Mouse (Mus musculus) layer of hippocampus, adult 8-10 months (tissue): ENCODE results near the gene Sucla2. TPM values are rescaled to one million over a fixed set of nuclear protein-coding genes. Genes with fewer than 3 reads are reported as not detected.
"Not testable (repeated sequence)": the region's sequence is repeated elsewhere in the genome, so short reads cannot be mapped to it uniquely, and the experiment has no call there.

Experiments used
- DNase-seq, 2 experiments: peaks; one replicate each; pipeline ENCODE4 v3.0.0; 2022; ENCODE audit warnings: low spot score in 2 of 2
- total RNA-seq, 4 experiments: library from RNA; stranded (reverse); gene quantifications; 2 replicates each; pipeline ENCODE4 v1.2.4; 2022

Sucla2 gene
- total RNA-seq, 4 experiments from 2014 or later = 143 to 164 (median 157) TPM

GRCm38 (mm10) chr14:73509765-73510423, 15.2 kb upstream of the Sucla2 start, which contains the start of gene Med4:
TSS of gene Med4 (plus strand) at chr14:73510025.
- DNase-seq = peak; percentile 90 to 98

GRCm38 (mm10) chr14:73524136-73524535, 983 bp upstream of the Sucla2 start:
- no peak for DNase-seq

- not testable (repeated sequence) for DNase-seq
Measured at GRCm38 (mm10) chr14:73528661-73529060, 3.5 kb downstream of the Sucla2 start.

GRCm38 (mm10) chr14:73533755-73534465, 8.8 kb downstream of the Sucla2 start:
- DNase-seq = no peak

- no peak for DNase-seq
Measured at GRCm38 (mm10) chr14:73535641-73536040, 10.5 kb downstream of the Sucla2 start.

GRCm38 (mm10) chr14:73543781-73544180, 18.7 kb downstream of the Sucla2 start:
- DNase-seq = no peak

GRCm38 (mm10) chr14:73547034-73547433, 21.9 kb downstream of the Sucla2 start:
- no peak for DNase-seq

- DNase-seq = no peak
Measured at GRCm38 (mm10) chr14:73548051-73548450, 22.9 kb downstream of the Sucla2 start, which contains the start of gene Nudt15. TSS of gene Nudt15 (minus strand) at chr14:73548242.

GRCm38 (mm10) chr14:73550291-73550690, 25.2 kb downstream of the Sucla2 start:
- DNase-seq = no peak

GRCm38 (mm10) chr14:73550732-73551131, 25.6 kb downstream of the Sucla2 start:
- no peak for DNase-seq

- DNase-seq = no peak
Measured at GRCm38 (mm10) chr14:73551164-73551563, 26.0 kb downstream of the Sucla2 start.

- peak; percentile 81 to 91 for DNase-seq
Measured at GRCm38 (mm10) chr14:73552341-73553121, 27.4 kb downstream of the Sucla2 start.

GRCm38 (mm10) chr14:73553122-73553696, 28.1 kb downstream of the Sucla2 start:
- no peak for DNase-seq

GRCm38 (mm10) chr14:73569831-73570230, 44.7 kb downstream of the Sucla2 start:
- not testable (repeated sequence) for DNase-seq

GRCm38 (mm10) chr14:73571143-73571542, 46.0 kb downstream of the Sucla2 start:
- DNase-seq = no peak

GRCm38 (mm10) chr14:73574053-73574452, 48.9 kb downstream of the Sucla2 start:
- no peak for DNase-seq

GRCm38 (mm10) chr14:73576336-73576735, 51.2 kb downstream of the Sucla2 start:
- no peak for DNase-seq

- DNase-seq = no peak
Measured at GRCm38 (mm10) chr14:73588080-73588479, 63.0 kb downstream of the Sucla2 start.

GRCm38 (mm10) chr14:73592166-73592565, 67.0 kb downstream of the Sucla2 start:
- DNase-seq = no peak

GRCm38 (mm10) chr14:73599720-73600119, 74.6 kb downstream of the Sucla2 start:
- no peak for DNase-seq

GRCm38 (mm10) chr14:73607732-73608131, 82.6 kb downstream of the Sucla2 start:
- DNase-seq = no peak
